Mouse (Mus musculus): ENCODE results near the gene Emsy. TPM values are rescaled to one million over a fixed set of nuclear protein-coding genes. Genes with fewer than 3 reads are reported as not detected.

The Emsy gene
- polyA plus RNA-seq, 1 experiment = 50.1 TPM

DNA sequence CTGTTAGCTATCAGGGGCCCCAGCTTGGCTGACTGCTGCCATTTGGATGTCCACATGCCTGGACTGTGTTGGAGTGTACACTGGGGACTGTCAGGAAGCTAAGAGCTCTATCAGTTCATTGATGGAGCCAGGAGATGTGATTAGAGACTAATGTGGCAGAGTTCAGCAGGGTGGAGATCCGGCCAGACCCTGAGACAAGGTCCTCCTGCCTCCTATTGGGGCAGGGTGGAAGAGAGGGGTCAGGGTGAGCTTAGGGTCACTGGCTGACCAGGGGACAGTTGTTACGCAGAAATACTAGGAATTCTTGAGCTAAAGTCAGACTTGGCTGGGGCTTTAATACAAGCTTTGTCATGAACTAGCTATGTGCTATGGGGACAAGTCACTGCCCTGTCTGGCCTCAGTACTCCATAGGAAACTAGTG, 81.8 kb downstream of the Emsy start:
- Histone ChIP-seq H3K27me3 (ENCODE audit: control insufficient read depth, insufficient read depth, low read length) (no peaks in the 10 kb centered on the region), H3K4me3 (replicated peaks; ENCODE audit: insufficient read depth, low read depth, low read length) (no peak overlapping the region), H3K4me1 (ENCODE audit: control insufficient read depth, insufficient read depth, low read length) (no peaks in the 10 kb centered on the region), H3K27ac (ENCODE audit: insufficient read depth, low read length) (no peak overlapping the region)
- DNase-seq = no peak
- WGBS = 93% methylated on average over 2 of the region's 2 CpGs
- no peak for TF ChIP-seq CTCF (IDR thresholded peaks at IDR 0.05; ENCODE audit: borderline replicate concordance, insufficient read depth, low read depth, low read length)
- TF ChIP-seq POLR2A (IDR thresholded peaks at IDR 0.05; ENCODE audit: borderline replicate concordance, insufficient read depth, low read length) = no peak

- H3K27ac ChIP-seq (ENCODE audit: insufficient read depth, low read length) = no peak overlapping the region
Measured at GRCm38 (mm10) chr7:98574271-98574670, 82.3 kb downstream of the Emsy start.

GRCm38 (mm10) chr7:98573231-98573781, 83.3 kb downstream of the Emsy start:
- no peak overlapping the region for H3K27ac ChIP-seq (ENCODE audit: insufficient read depth, low read length)
- WGBS = 42% methylated on average over 10 of the region's 10 CpGs
- no peaks in the 10 kb centered on the region for H3K4me1 ChIP-seq (ENCODE audit: control insufficient read depth, insufficient read depth, low read length)
- H3K4me3 ChIP-seq (replicated peaks; ENCODE audit: insufficient read depth, low read depth, low read length) = no peak overlapping the region
- DNase-seq = no peak
- H3K27me3 ChIP-seq (ENCODE audit: control insufficient read depth, insufficient read depth, low read length) = no peaks in the 10 kb centered on the region
- TF ChIP-seq POLR2A (IDR thresholded peaks at IDR 0.05; ENCODE audit: borderline replicate concordance, insufficient read depth, low read length) = no peak

More at GRCm38 (mm10) chr7:98574271-98574670, 82.3 kb downstream of the Emsy start:
- no peak for DNase-seq
- H3K27me3 ChIP-seq (ENCODE audit: control insufficient read depth, insufficient read depth, low read length) = no peaks in the 10 kb centered on the region
- H3K4me1 ChIP-seq (ENCODE audit: control insufficient read depth, insufficient read depth, low read length) = no peaks in the 10 kb centered on the region
- TF ChIP-seq POLR2A (IDR thresholded peaks at IDR 0.05; ENCODE audit: borderline replicate concordance, insufficient read depth, low read length) (no peak), CTCF (IDR thresholded peaks at IDR 0.05; ENCODE audit: borderline replicate concordance, insufficient read depth, low read depth, low read length) (no peak)
- H3K4me3 ChIP-seq (replicated peaks; ENCODE audit: insufficient read depth, low read depth, low read length) = no peak overlapping the region
- 96% methylated on average over 7 of the region's 7 CpGs for WGBS

DNA sequence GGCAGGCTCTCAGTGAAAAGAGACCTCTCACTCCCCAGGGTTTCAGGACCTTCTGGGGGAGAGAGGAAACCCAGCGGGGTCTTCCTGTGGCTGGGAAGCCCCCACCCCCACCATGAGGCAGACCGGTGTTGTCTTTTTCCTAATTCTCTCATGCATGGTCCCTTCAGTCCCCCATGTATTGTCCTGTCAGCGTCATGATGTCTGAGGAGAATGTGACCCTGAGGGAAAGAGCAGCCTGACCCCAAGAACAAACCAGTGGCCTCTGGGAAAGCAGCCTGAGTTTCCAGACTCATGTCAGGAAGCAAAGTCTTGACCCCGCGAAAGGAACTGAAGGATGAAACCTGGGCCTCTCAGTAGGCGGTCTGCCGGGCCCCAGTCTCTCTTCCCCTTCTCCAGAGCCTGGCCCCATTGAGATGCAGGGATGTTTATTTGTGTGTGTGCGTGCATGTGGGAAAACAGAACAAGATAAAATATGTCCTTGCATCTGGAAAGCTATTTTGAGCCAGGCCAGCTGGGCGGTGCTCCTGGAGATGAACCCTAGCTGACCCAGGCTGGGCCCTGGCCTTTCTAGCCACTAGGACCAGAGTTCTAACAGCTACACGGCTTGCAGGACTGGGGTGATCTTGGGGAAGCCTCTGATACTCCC, 84.2 kb downstream of the Emsy start:
- no peak overlapping the region for H3K4me3 ChIP-seq (replicated peaks; ENCODE audit: insufficient read depth, low read depth, low read length)
- no peak for TF ChIP-seq POLR2A (IDR thresholded peaks at IDR 0.05; ENCODE audit: borderline replicate concordance, insufficient read depth, low read length)
- no peak for TF ChIP-seq CTCF (IDR thresholded peaks at IDR 0.05; ENCODE audit: borderline replicate concordance, insufficient read depth, low read depth, low read length)
- WGBS = 71% methylated on average over 10 of the region's 10 CpGs
- H3K27me3 ChIP-seq (ENCODE audit: control insufficient read depth, insufficient read depth, low read length) = no peaks in the 10 kb centered on the region
- H3K4me1 ChIP-seq (ENCODE audit: control insufficient read depth, insufficient read depth, low read length) = no peaks in the 10 kb centered on the region
- no peak overlapping the region for H3K27ac ChIP-seq (ENCODE audit: insufficient read depth, low read length)
- DNase-seq = no peak

GRCm38 (mm10) chr7:98570824-98571505, 85.6 kb downstream of the Emsy start:
- WGBS = 46% methylated on average over 8 of the region's 8 CpGs
- DNase-seq = no peak
- Histone ChIP-seq H3K4me1 (ENCODE audit: control insufficient read depth, insufficient read depth, low read length) (no peaks in the 10 kb centered on the region), H3K4me3 (replicated peaks; ENCODE audit: insufficient read depth, low read depth, low read length) (no peak overlapping the region), H3K27me3 (ENCODE audit: control insufficient read depth, insufficient read depth, low read length) (no peaks in the 10 kb centered on the region), H3K27ac (ENCODE audit: insufficient read depth, low read length) (no peak overlapping the region)
- TF ChIP-seq CTCF (IDR thresholded peaks at IDR 0.05; ENCODE audit: borderline replicate concordance, insufficient read depth, low read depth, low read length) (no peak), POLR2A (IDR thresholded peaks at IDR 0.05; ENCODE audit: borderline replicate concordance, insufficient read depth, low read length) (no peak)

- Histone ChIP-seq H3K27me3 (ENCODE audit: control insufficient read depth, insufficient read depth, low read length) (no peaks in the 10 kb centered on the region), H3K4me3 (replicated peaks; ENCODE audit: insufficient read depth, low read depth, low read length) (no peak overlapping the region), H3K27ac (ENCODE audit: insufficient read depth, low read length) (no peak overlapping the region), H3K4me1 (ENCODE audit: control insufficient read depth, insufficient read depth, low read length) (no peaks in the 10 kb centered on the region)
- WGBS = 67% methylated on average over 5 of the region's 5 CpGs
- no peak for DNase-seq
- TF ChIP-seq POLR2A (IDR thresholded peaks at IDR 0.05; ENCODE audit: borderline replicate concordance, insufficient read depth, low read length) = no peak
- TF ChIP-seq CTCF (IDR thresholded peaks at IDR 0.05; ENCODE audit: borderline replicate concordance, insufficient read depth, low read depth, low read length) = no peak
Measured at GRCm38 (mm10) chr7:98567056-98567455, 89.5 kb downstream of the Emsy start.

GRCm38 (mm10) chr7:98564607-98565364, 91.8 kb downstream of the Emsy start:
- Histone ChIP-seq H3K27me3 (ENCODE audit: control insufficient read depth, insufficient read depth, low read length) (no peaks in the 10 kb centered on the region), H3K27ac (ENCODE audit: insufficient read depth, low read length) (no peak overlapping the region), H3K4me1 (ENCODE audit: control insufficient read depth, insufficient read depth, low read length) (no peaks in the 10 kb centered on the region), H3K4me3 (replicated peaks; ENCODE audit: insufficient read depth, low read depth, low read length) (no peak overlapping the region)
- no peak for DNase-seq
- WGBS = 81% methylated on average over 9 of the region's 9 CpGs
- TF ChIP-seq CTCF (IDR thresholded peaks at IDR 0.05; ENCODE audit: borderline replicate concordance, insufficient read depth, low read depth, low read length) (no peak), POLR2A (IDR thresholded peaks at IDR 0.05; ENCODE audit: borderline replicate concordance, insufficient read depth, low read length) (no peak)

Measured in cerebellum, adult 2 months (tissue).